Mouse (Mus musculus): ENCODE measurements at regions not wholly inside any gene's neighbourhood (a gene's known extent, or its start where the extent isn't known, plus 50 kb on each side); places are given as distances from the start of the nearest gene placed in this dataset.

- DNase-seq = no peak
Measured at GRCm38 (mm10) chr2:134126988-134127387, 427.2 kb downstream of the Hao1 start.

- DNase-seq = no peak
Measured at GRCm38 (mm10) chr2:134107286-134107685, 446.9 kb downstream of the Hao1 start.

DNA sequence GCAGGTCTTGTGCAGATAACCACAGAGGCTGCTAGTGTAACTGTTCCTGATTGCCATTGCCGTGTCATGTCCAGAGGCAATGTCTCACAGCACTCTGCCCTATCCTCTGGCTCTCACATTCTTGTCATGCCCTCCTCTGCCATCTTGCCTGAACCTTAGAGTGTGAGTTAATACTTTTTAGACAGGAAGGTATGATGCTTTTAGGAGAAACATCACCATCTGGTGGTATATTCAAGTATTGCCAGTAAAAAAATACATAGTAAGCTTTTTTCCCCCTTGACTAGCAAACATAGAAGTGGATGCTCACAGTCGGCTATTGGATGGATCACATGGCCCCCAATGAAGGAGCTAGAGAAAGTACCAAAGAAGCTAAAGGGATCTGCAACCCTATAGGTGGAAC lies 465.8 kb downstream of the Hao1 start:
- no peak for DNase-seq

DNA sequence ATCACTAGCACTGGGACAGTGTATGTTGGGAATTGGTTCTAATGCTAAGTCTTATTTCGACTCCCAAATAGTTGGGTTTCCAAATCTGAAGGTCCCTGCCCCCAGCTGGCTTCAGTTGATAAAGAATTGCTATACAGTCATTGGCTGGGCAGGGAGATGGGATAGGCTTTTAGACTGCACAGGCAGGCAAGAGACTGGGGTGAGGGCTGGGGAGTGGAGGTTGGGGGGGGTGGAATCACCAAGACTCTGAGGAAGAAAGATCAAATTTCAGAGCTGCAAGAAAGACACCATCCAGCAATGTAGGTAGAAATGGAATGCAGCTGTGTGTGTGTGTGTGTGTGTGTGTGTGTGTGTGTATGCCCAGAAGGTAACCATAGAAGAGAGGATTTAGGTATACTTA lies 474.0 kb downstream of the Hao1 start:
- DNase-seq = no peak

- no peak for DNase-seq
Measured at GRCm38 (mm10) chr2:134077953-134078352, 476.2 kb downstream of the Hao1 start.

GRCm38 (mm10) chr2:134067910-134068335 lies 486.2 kb downstream of the Hao1 start:
- DNase-seq = peak; percentile 2

GRCm38 (mm10) chr2:134067404-134067803 lies 486.8 kb downstream of the Hao1 start:
- no peak for DNase-seq

- DNase-seq = no peak
Measured at GRCm38 (mm10) chr2:134059916-134060618, 494.1 kb downstream of the Hao1 start.

- DNase-seq = no peak
Measured at GRCm38 (mm10) chr2:134036359-134036874, 484.5 kb downstream of the Bmp2 start.

- peak; percentile 69 for DNase-seq
Measured at GRCm38 (mm10) chr2:134029631-134030414, 477.9 kb downstream of the Bmp2 start.

DNA sequence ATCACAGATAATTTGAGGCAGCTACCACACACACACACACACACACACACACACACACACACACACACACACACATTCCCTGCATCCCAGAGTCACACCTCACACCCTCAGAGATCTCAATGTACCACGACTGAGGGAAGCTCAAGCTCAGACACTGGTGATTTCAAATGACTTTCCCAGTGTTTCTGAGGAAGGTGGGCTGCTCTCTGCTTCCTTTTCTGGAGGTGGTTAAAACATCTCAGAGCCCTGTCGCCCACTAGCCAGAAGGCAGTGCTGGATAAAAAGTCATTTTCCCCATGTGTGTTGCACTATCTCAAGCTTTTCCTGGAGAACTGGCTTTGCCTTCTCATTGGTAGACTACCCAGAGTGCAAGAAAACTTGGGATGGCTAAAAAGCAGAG lies 477.2 kb downstream of the Bmp2 start:
- no peak for DNase-seq

DNA sequence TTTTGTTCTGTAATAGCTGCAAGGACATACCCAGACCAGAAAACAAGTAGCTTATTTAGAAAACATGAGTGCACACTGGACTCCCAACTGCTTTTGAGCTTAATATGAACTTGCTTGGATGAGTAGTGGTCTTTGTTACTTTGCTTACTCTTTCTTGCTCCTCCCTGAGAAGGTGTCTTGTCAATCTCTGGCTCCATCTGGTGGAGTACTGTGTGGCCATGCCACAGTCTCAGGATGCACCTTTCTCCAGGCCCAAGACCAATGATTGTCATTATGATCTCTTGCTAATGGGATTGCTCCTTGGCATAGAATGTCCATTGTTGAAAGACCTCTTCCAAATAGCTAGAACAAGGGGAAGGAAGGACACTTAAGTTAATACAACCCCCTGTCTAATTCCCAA lies 465.1 kb downstream of the Bmp2 start:
- peak; percentile 35 for DNase-seq

GRCm38 (mm10) chr2:134003146-134003545 lies 451.2 kb downstream of the Bmp2 start:
- no peak for DNase-seq

DNA sequence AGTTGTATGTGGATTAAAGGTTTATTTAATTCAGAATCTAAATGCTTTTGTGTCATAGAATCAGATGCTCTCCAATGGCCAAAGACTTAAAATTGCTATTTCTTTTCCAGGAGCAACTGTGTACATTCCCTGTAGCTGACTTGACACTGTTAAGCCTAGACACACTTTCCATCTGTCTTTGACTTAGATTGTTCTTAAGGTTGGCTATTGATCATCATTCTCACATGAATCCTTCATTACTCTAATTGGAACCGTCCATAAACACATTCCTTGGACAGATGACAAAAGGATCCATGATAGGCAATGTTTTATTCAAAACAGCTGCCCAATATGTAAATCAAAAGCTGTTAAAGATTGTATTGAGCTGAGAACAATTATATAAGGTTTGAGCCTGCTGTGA lies 442.8 kb downstream of the Bmp2 start:
- DNase-seq = no peak

- DNase-seq = no peak
Measured at GRCm38 (mm10) chr2:133994337-133994736, 442.4 kb downstream of the Bmp2 start.

DNA sequence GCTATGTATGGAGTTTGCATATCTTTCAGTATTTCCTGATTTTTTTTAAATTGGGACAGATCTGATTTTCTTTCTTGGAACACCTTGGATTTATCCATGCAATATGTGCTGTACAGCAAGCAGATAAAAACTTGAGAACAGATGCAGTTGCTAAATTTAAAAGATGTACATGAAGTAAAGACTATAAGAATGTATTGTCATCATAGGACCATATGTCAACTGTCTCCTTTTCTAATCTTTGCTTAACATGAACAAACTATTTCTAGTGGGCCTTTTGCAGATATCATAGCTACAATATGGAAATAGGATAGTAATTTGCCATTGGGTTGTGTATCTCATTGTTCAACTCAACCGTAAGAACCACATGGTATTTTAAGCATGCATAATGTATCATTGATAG lies 435.7 kb downstream of the Bmp2 start:
- DNase-seq = no peak
